Mouse (Mus musculus): ENCODE measurements around the gene Cep295nl.
"Not testable (repeated sequence)": the region's sequence is repeated elsewhere in the genome, so short reads cannot be mapped to it uniquely, and the experiment has no call there.

Cep295nl gene

GRCm38 (mm10) chr11:118342400-118342981 lies at the start of gene Cep295nl:
Gene Cep295nl (minus strand): TSS chr11:118342500.
- ATAC-seq (ENCODE audit: low TSS enrichment) = no peak

- ATAC-seq (ENCODE audit: low TSS enrichment) = not testable (repeated sequence)
Observed at GRCm38 (mm10) chr11:118387816-118388215, 45.5 kb upstream of the Cep295nl start.

GRCm38 (mm10) chr11:118379251-118380009 lies 37.1 kb upstream of the Cep295nl start:
- ATAC-seq (ENCODE audit: low TSS enrichment) = peak; percentile 82; the same call in 1 of the 2 replicates

GRCm38 (mm10) chr11:118378656-118379055 lies 36.4 kb upstream of the Cep295nl start:
- no peak for ATAC-seq (ENCODE audit: low TSS enrichment)

GRCm38 (mm10) chr11:118376323-118376722 lies 34.0 kb upstream of the Cep295nl start:
- not testable (repeated sequence) for ATAC-seq (ENCODE audit: low TSS enrichment)

- ATAC-seq (ENCODE audit: low TSS enrichment) = no peak
Observed at GRCm38 (mm10) chr11:118375881-118376280, 33.6 kb upstream of the Cep295nl start.

- ATAC-seq (ENCODE audit: low TSS enrichment) = no peak
Observed at GRCm38 (mm10) chr11:118375461-118375860, 33.2 kb upstream of the Cep295nl start.

GRCm38 (mm10) chr11:118375006-118375405 lies 32.7 kb upstream of the Cep295nl start:
- no peak for ATAC-seq (ENCODE audit: low TSS enrichment)

- ATAC-seq (ENCODE audit: low TSS enrichment) = no peak
Observed at GRCm38 (mm10) chr11:118374506-118374905, 32.2 kb upstream of the Cep295nl start.

GRCm38 (mm10) chr11:118372641-118373040 lies 30.3 kb upstream of the Cep295nl start:
- no peak for ATAC-seq (ENCODE audit: low TSS enrichment)

GRCm38 (mm10) chr11:118371876-118372275 lies 29.6 kb upstream of the Cep295nl start:
- no peak for ATAC-seq (ENCODE audit: low TSS enrichment)

GRCm38 (mm10) chr11:118369657-118370056 lies 27.4 kb upstream of the Cep295nl start:
- no peak for ATAC-seq (ENCODE audit: low TSS enrichment)

GRCm38 (mm10) chr11:118369251-118369650 lies 27.0 kb upstream of the Cep295nl start:
- no peak for ATAC-seq (ENCODE audit: low TSS enrichment)

- no peak for ATAC-seq (ENCODE audit: low TSS enrichment)
Observed at GRCm38 (mm10) chr11:118368330-118368729, 26.0 kb upstream of the Cep295nl start.

- no peak for ATAC-seq (ENCODE audit: low TSS enrichment)
Observed at GRCm38 (mm10) chr11:118366559-118366958, 24.3 kb upstream of the Cep295nl start.

GRCm38 (mm10) chr11:118366108-118366507 lies 23.8 kb upstream of the Cep295nl start:
- ATAC-seq (ENCODE audit: low TSS enrichment) = no peak

GRCm38 (mm10) chr11:118365171-118365570 lies 22.9 kb upstream of the Cep295nl start:
- ATAC-seq (ENCODE audit: low TSS enrichment) = peak; percentile 44; the same call in 1 of the 2 replicates

GRCm38 (mm10) chr11:118364021-118364420 lies 21.7 kb upstream of the Cep295nl start:
- ATAC-seq (ENCODE audit: low TSS enrichment) = no peak

GRCm38 (mm10) chr11:118362971-118363518 lies 20.7 kb upstream of the Cep295nl start:
- ATAC-seq (ENCODE audit: low TSS enrichment) = no peak

- no peak for ATAC-seq (ENCODE audit: low TSS enrichment)
Observed at GRCm38 (mm10) chr11:118362501-118362900, 20.2 kb upstream of the Cep295nl start.

- ATAC-seq (ENCODE audit: low TSS enrichment) = no peak
Observed at GRCm38 (mm10) chr11:118360907-118361341, 18.6 kb upstream of the Cep295nl start.

GRCm38 (mm10) chr11:118360491-118360890 lies 18.2 kb upstream of the Cep295nl start:
- ATAC-seq (ENCODE audit: low TSS enrichment) = no peak

GRCm38 (mm10) chr11:118355640-118356039 lies 13.3 kb upstream of the Cep295nl start, which contains the start of gene Timp2:
Gene Timp2 (minus strand): TSS chr11:118355740.
- ATAC-seq (ENCODE audit: low TSS enrichment) = no peak

Measured in frontal cortex, adult (tissue).